Mouse (Mus musculus): ENCODE results near the gene Gm45213. TPM values are rescaled to one million over a fixed set of nuclear protein-coding genes. Genes with fewer than 3 reads are reported as not detected.
A peak's percentile ranks its signal among the peaks of the same experiment; 100 is the strongest.

Gm45213 gene
- polyA plus RNA-seq, 1 experiment from 2014 or later, result not detected

- ATAC-seq (ENCODE audit: low FRiP score, low TSS enrichment) (no peak), DNase-seq (ENCODE audit: low spot score) (no peak)
- Histone ChIP-seq H3K4me1 (replicated peaks; ENCODE audit: control insufficient read depth, insufficient read depth) (0 out of 2 replicates have a peak, but pooled peaks cover 6% of the 10 kb centered on the region), H3K9me3 (ENCODE audit: control insufficient read depth, low read length) (no peaks in the 10 kb centered on the region), H3K36me3 (ENCODE audit: control insufficient read depth, insufficient read depth, low read length) (no peaks in the 10 kb centered on the region), H3K9ac (ENCODE audit: low read length) (no peak overlapping the region), H3K4me3 (ENCODE audit: low read depth, low read length) (no peak overlapping the region), H3K27me3 (ENCODE audit: control insufficient read depth, insufficient read depth, low read length) (no peaks in the 10 kb centered on the region), H3K27ac (replicated peaks) (no peak overlapping the region), H3K4me2 (replicated peaks; ENCODE audit: low read depth) (no peak overlapping the region)
- no peak for TF ChIP-seq EP300 (optimal IDR thresholded peaks at IDR 0.05)
- TF ChIP-seq CTCF (IDR thresholded peaks at IDR 0.05; ENCODE audit: low read depth), result no peak
- 49% methylated on average over 4 of the region's 4 CpGs for WGBS
Observed at GRCm38 (mm10) chr7:66105771-66106170, 62.4 kb downstream of the Gm45213 start.

- Histone ChIP-seq H3K9ac (ENCODE audit: low read length) (no peak overlapping the region), H3K4me1 (replicated peaks; ENCODE audit: control insufficient read depth, insufficient read depth) (0 out of 2 replicates have a peak, but pooled peaks cover 6% of the 10 kb centered on the region), H3K27me3 (ENCODE audit: control insufficient read depth, insufficient read depth, low read length) (no peaks in the 10 kb centered on the region), H3K4me3 (ENCODE audit: low read depth, low read length) (no peak overlapping the region), H3K36me3 (ENCODE audit: control insufficient read depth, insufficient read depth, low read length) (no peaks in the 10 kb centered on the region), H3K4me2 (replicated peaks; ENCODE audit: low read depth) (no peak overlapping the region), H3K9me3 (ENCODE audit: control insufficient read depth, low read length) (no peaks in the 10 kb centered on the region), H3K27ac (replicated peaks) (no peak overlapping the region)
- TF ChIP-seq EP300 (optimal IDR thresholded peaks at IDR 0.05), result no peak
- no peak for TF ChIP-seq CTCF (IDR thresholded peaks at IDR 0.05; ENCODE audit: low read depth)
- WGBS, result 35% methylated on average over 7 of the region's 7 CpGs
- ATAC-seq (ENCODE audit: low FRiP score, low TSS enrichment) (no peak), DNase-seq (ENCODE audit: low spot score) (peak; percentile 48)
Observed at GRCm38 (mm10) chr7:66106581-66107056, 63.2 kb downstream of the Gm45213 start.

- Histone ChIP-seq H3K4me3 (ENCODE audit: low read depth, low read length) (no peak overlapping the region), H3K27me3 (ENCODE audit: control insufficient read depth, insufficient read depth, low read length) (no peaks in the 10 kb centered on the region), H3K4me1 (replicated peaks; ENCODE audit: control insufficient read depth, insufficient read depth) (0 out of 2 replicates have a peak, but pooled peaks cover 6% of the 10 kb centered on the region), H3K4me2 (replicated peaks; ENCODE audit: low read depth) (no peak overlapping the region), H3K27ac (replicated peaks) (no peak overlapping the region), H3K9ac (ENCODE audit: low read length) (no peak overlapping the region), H3K9me3 (ENCODE audit: control insufficient read depth, low read length) (no peaks in the 10 kb centered on the region), H3K36me3 (ENCODE audit: control insufficient read depth, insufficient read depth, low read length) (no peaks in the 10 kb centered on the region)
- DNase-seq (ENCODE audit: low spot score) (no peak), ATAC-seq (ENCODE audit: low FRiP score, low TSS enrichment) (no peak)
- TF ChIP-seq EP300 (optimal IDR thresholded peaks at IDR 0.05), result no peak
- TF ChIP-seq CTCF (IDR thresholded peaks at IDR 0.05; ENCODE audit: low read depth), result no peak
- WGBS, result 49% methylated on average over 11 of the region's 11 CpGs
Observed at GRCm38 (mm10) chr7:66107206-66107605, 63.8 kb downstream of the Gm45213 start.

GRCm38 (mm10) chr7:66107930-66108329 is 64.5 kb downstream of the Gm45213 start:
- no peaks in the 10 kb centered on the region for H3K36me3 ChIP-seq (ENCODE audit: control insufficient read depth, insufficient read depth, low read length)
- TF ChIP-seq CTCF (IDR thresholded peaks at IDR 0.05; ENCODE audit: low read depth) (peak; percentile 66), EP300 (optimal IDR thresholded peaks at IDR 0.05) (no peak)
- no peak for DNase-seq (ENCODE audit: low spot score)
- no peak overlapping the region for H3K27ac ChIP-seq (replicated peaks)
- no peak overlapping the region for H3K4me3 ChIP-seq (ENCODE audit: low read depth, low read length)
- H3K4me2 ChIP-seq (replicated peaks; ENCODE audit: low read depth), result no peak overlapping the region
- H3K9ac ChIP-seq (ENCODE audit: low read length), result no peak overlapping the region
- no peaks in the 10 kb centered on the region for H3K9me3 ChIP-seq (ENCODE audit: control insufficient read depth, low read length)
- no peaks in the 10 kb centered on the region for H3K27me3 ChIP-seq (ENCODE audit: control insufficient read depth, insufficient read depth, low read length)
- no peak for ATAC-seq (ENCODE audit: low FRiP score, low TSS enrichment)
- 0 out of 2 replicates have a peak, but pooled peaks cover 6% of the 10 kb centered on the region for H3K4me1 ChIP-seq (replicated peaks; ENCODE audit: control insufficient read depth, insufficient read depth)
- WGBS, result 12% methylated on average over 7 of the region's 7 CpGs

GRCm38 (mm10) chr7:66108961-66109854 is 65.8 kb downstream of the Gm45213 start, which contains the start of gene Chsy1:
TSS of gene Chsy1 (plus strand) at chr7:66109515.
- H3K36me3 ChIP-seq (ENCODE audit: control insufficient read depth, insufficient read depth, low read length), result no peaks in the 10 kb centered on the region
- H3K4me1 ChIP-seq (replicated peaks; ENCODE audit: control insufficient read depth, insufficient read depth), result 0 out of 2 replicates have a peak, but pooled peaks cover 6% of the 10 kb centered on the region
- H3K9me3 ChIP-seq (ENCODE audit: control insufficient read depth, low read length), result no peaks in the 10 kb centered on the region
- DNase-seq (ENCODE audit: low spot score) (peak; percentile 87), ATAC-seq (ENCODE audit: low FRiP score, low TSS enrichment) (peak; percentile 85)
- H3K9ac ChIP-seq (ENCODE audit: low read length), result peak within 1 kb of the TSS; percentile 90
- H3K27me3 ChIP-seq (ENCODE audit: control insufficient read depth, insufficient read depth, low read length), result no peaks in the 10 kb centered on the region
- peak within 1 kb of the TSS; percentile 74 for H3K4me3 ChIP-seq (ENCODE audit: low read depth, low read length)
- TF ChIP-seq EP300 (optimal IDR thresholded peaks at IDR 0.05) (no peak), CTCF (IDR thresholded peaks at IDR 0.05; ENCODE audit: low read depth) (no peak)
- under 1% methylated on average over 78 of the region's 123 CpGs for WGBS
- H3K4me2 ChIP-seq (replicated peaks; ENCODE audit: low read depth), result peak within 1 kb of the TSS; percentile 95
- peak within 1 kb of the TSS; percentile 88 for H3K27ac ChIP-seq (replicated peaks)
